Mouse (Mus musculus): ENCODE data around the gene Msh5. TPM values are rescaled to one million over a fixed set of nuclear protein-coding genes. Genes with fewer than 3 reads are reported as not detected.
"Not testable (repeated sequence)": the region's sequence is repeated elsewhere in the genome, so short reads cannot be mapped to it uniquely, and the experiment has no call there.

Gene Msh5
- polyA plus RNA-seq, 1 experiment, result 10.9 TPM

- peaks cover 52% of the 10 kb centered on the region for H3K4me1 ChIP-seq
- no peaks in the 10 kb centered on the region for H3K27me3 ChIP-seq (replicated peaks)
These were observed 39.1 kb downstream of the Msh5 start for GRCm38 (mm10) chr17:35007387-35007991.

GRCm38 (mm10) chr17:35005902-35006301, 40.6 kb downstream of the Msh5 start:
- H3K4me3 ChIP-seq (replicated peaks); H3K9me3 ChIP-seq; H3K27me3 ChIP-seq (replicated peaks): not testable (repeated sequence)
- Histone ChIP-seq H3K4me1 (peaks cover 51% of the 10 kb centered on the region), H3K36me3 (replicated peaks; ENCODE audit: low read length) (peaks cover 71% of the 10 kb centered on the region)

More at GRCm38 (mm10) chr17:35007387-35007991, 39.1 kb downstream of the Msh5 start:
- TF ChIP-seq GATA1 (IDR thresholded peaks at IDR 0.05; ENCODE audit: borderline replicate concordance, low read length) (no peak), FLI1 (IDR thresholded peaks at IDR 0.05; ENCODE audit: low read length) (no peak)
- H3K36me3 ChIP-seq (replicated peaks; ENCODE audit: low read length), result peaks cover 87% of the 10 kb centered on the region
- H3K9me3 ChIP-seq, result no peaks in the 10 kb centered on the region
- no peak overlapping the region for H3K4me3 ChIP-seq (replicated peaks)

DNA sequence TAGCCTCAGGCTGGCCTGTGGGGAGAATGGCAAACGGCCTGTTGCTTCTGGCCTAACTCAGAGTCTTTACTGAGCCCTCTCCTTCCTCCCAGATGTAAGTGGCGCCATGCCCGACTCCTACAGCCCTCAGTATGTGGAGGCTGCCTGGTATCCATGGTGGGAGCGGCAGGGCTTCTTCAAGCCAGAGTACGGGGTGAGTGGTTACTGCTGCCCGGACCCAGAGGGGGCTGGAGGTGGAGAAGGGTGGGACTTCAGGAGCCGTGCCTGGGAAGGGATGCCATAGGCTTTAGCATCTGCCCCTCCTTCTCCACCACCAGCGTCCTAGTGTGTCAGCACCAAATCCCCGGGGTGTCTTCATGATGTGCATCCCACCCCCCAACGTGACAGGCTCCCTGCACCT, 41.4 kb downstream of the Msh5 start:
- Histone ChIP-seq H3K4me3 (replicated peaks) (peak overlapping the region; percentile 12), H3K9me3 (no peaks in the 10 kb centered on the region), H3K36me3 (replicated peaks; ENCODE audit: low read length) (peaks cover 63% of the 10 kb centered on the region), H3K4me1 (peaks cover 51% of the 10 kb centered on the region), H3K27me3 (replicated peaks) (no peaks in the 10 kb centered on the region)
- TF ChIP-seq GATA1 (IDR thresholded peaks at IDR 0.05; ENCODE audit: borderline replicate concordance, low read length) (no peak), FLI1 (IDR thresholded peaks at IDR 0.05; ENCODE audit: low read length) (no peak)

- Histone ChIP-seq H3K4me3 (replicated peaks) (no peak overlapping the region), H3K36me3 (replicated peaks; ENCODE audit: low read length) (peaks cover 56% of the 10 kb centered on the region), H3K4me1 (peaks cover 60% of the 10 kb centered on the region), H3K27me3 (replicated peaks) (no peaks in the 10 kb centered on the region), H3K9me3 (no peaks in the 10 kb centered on the region)
- no peak for TF ChIP-seq GATA1 (IDR thresholded peaks at IDR 0.05; ENCODE audit: borderline replicate concordance, low read length)
- no peak for TF ChIP-seq FLI1 (IDR thresholded peaks at IDR 0.05; ENCODE audit: low read length)
These were observed 42.3 kb downstream of the Msh5 start for GRCm38 (mm10) chr17:35004075-35004717.

DNA sequence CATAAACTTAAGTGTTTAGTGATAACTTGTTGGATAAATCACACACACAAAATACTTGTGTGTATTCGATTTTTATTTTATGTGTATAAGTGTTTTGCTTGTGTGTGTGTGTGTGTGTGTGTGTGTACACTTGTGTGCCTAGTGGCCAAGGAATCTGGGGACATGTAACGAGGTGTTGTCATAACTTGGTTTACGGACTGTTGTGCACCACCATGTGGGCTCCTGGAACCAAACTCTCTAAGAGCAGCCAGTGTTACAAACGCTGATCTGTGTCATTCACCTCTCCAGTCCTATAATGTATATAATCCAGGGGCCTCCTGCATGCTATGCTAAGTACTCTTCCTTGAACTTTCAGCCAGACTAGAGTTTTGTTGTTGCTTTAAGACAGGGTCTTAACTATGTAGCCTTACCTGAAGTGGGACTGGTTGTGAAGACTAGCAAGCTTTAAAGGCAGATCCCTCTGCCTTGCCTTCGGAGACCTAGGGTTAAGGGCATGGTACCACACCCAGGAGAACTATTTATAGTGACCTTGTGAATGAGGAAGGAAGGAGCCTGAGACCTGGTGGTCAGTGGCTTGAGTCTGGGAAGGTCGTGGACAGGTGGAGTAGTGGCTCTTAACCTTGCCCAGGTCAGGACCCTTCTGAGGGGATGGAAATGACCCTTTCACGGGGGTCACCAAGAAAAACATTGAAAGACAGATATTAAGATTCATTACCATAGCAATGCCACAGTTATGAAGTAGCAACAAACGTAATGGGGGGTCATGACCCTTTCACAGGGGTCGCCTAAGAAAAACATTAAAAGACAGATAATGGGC, 43.3 kb downstream of the Msh5 start:
- TF ChIP-seq GATA1 (IDR thresholded peaks at IDR 0.05; ENCODE audit: borderline replicate concordance, low read length) (no peak), FLI1 (IDR thresholded peaks at IDR 0.05; ENCODE audit: low read length) (no peak)
- H3K4me3 ChIP-seq (replicated peaks), result peak overlapping the region; percentile 46
- peaks cover 68% of the 10 kb centered on the region for H3K4me1 ChIP-seq
- H3K9me3 ChIP-seq, result no peaks in the 10 kb centered on the region
- H3K36me3 ChIP-seq (replicated peaks; ENCODE audit: low read length), result peaks cover 56% of the 10 kb centered on the region
- no peaks in the 10 kb centered on the region for H3K27me3 ChIP-seq (replicated peaks)

DNA sequence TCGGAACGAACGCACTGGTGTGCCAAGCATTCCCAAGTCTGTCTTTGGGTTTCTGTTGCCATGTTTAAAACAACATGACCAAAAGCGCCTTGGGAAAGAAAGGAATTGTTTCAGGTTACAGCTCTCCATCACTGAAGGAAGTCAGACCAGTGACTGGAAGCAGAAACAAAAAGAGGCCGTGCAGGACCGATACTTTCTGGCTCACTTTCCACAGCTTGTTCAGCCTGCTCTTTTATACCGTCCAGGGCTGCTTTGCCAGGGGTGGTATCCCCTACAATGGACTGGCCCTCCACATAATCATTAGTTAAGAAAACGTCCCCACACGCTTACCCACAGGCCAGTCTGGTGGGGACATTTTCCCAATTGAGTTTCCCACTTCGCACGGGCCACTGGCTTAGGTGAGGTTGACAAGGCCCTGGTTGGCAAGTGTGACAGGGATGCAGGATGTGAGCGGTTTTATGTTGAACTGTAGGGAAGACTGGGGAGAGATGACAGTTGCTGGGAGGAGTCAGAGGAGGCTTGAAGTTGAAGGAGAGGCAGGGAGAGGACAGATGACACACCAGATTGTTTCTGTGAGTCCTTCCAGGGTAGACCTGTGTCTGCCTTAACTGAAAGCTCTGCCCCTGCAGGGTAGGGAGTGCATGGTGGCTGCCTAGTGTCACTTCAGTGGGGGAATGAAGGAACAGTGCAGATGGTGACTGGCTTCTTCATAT, 44.2 kb downstream of the Msh5 start:
- peaks cover 56% of the 10 kb centered on the region for H3K36me3 ChIP-seq (replicated peaks; ENCODE audit: low read length)
- no peaks in the 10 kb centered on the region for H3K27me3 ChIP-seq (replicated peaks)
- peaks cover 70% of the 10 kb centered on the region for H3K4me1 ChIP-seq
- H3K4me3 ChIP-seq (replicated peaks), result peak overlapping the region; percentile 100
- H3K9me3 ChIP-seq, result no peaks in the 10 kb centered on the region
- no peak for TF ChIP-seq GATA1 (IDR thresholded peaks at IDR 0.05; ENCODE audit: borderline replicate concordance, low read length)
- no peak for TF ChIP-seq FLI1 (IDR thresholded peaks at IDR 0.05; ENCODE audit: low read length)

DNA sequence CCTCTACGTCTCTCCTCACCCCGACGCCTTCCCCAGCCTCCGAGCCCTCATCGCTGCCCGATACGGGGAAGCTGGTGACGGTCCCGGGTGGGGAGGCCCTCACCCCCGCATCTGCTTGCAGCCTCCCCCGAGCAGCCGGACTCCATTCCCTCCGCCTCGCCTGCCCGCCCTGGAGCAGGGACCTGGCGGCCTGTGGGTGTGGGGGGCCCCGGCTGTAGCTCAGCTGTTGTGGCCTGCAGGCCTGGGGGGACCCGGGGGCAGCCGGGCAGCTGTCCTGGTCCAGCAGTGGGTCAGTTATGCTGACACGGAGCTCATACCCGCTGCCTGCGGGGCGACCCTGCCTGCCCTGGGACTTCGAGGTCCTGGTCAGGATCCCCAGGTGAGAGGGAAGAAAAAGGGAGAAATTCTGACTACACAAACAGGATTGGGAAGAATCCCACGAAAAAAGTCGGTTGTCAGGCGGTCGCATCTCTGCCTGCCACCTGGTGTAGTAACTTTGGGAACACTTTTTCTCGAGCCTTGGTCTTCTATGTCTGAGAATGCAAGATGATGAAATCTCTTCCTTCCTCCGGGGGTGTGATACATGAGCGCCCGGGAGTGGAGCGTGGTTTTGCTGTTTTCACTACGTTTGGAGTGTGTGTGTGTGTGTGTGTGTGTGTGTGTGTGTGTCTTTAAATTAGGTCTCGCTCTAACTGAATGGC, 44.9 kb downstream of the Msh5 start:
- Histone ChIP-seq H3K27me3 (replicated peaks) (no peaks in the 10 kb centered on the region), H3K9me3 (no peaks in the 10 kb centered on the region), H3K36me3 (replicated peaks; ENCODE audit: low read length) (peaks cover 56% of the 10 kb centered on the region), H3K4me1 (peaks cover 74% of the 10 kb centered on the region), H3K4me3 (replicated peaks) (peak overlapping the region; percentile 100)
- TF ChIP-seq GATA1 (IDR thresholded peaks at IDR 0.05; ENCODE audit: borderline replicate concordance, low read length), result no peak
- no peak for TF ChIP-seq FLI1 (IDR thresholded peaks at IDR 0.05; ENCODE audit: low read length)

- Histone ChIP-seq H3K4me3 (replicated peaks) (peak within 1 kb of the TSS; percentile 100), H3K4me1 (peaks cover 78% of the 10 kb centered on the region), H3K9me3 (no peaks in the 10 kb centered on the region), H3K36me3 (replicated peaks; ENCODE audit: low read length) (peaks cover 56% of the 10 kb centered on the region), H3K27me3 (replicated peaks) (no peaks in the 10 kb centered on the region)
- TF ChIP-seq GATA1 (IDR thresholded peaks at IDR 0.05; ENCODE audit: borderline replicate concordance, low read length) (no peak), FLI1 (IDR thresholded peaks at IDR 0.05; ENCODE audit: low read length) (peak; percentile 51; the same call in 1 of the 2 replicates)
These were observed 45.7 kb downstream of the Msh5 start, which contains the start of gene Vars for GRCm38 (mm10) chr17:35000717-35001451. Vars (plus strand) TSS chr17:35000987.

- peak overlapping the region; percentile 100 for H3K4me3 ChIP-seq (replicated peaks)
- peaks cover 71% of the 10 kb centered on the region for H3K4me1 ChIP-seq
- H3K36me3 ChIP-seq (replicated peaks; ENCODE audit: low read length), result peaks cover 48% of the 10 kb centered on the region
- not testable (repeated sequence) for H3K9me3 ChIP-seq; H3K27me3 ChIP-seq (replicated peaks)
These were observed 46.5 kb downstream of the Msh5 start for GRCm38 (mm10) chr17:34999871-35000716.

Data from megakaryocyte, embryonic 14.5 days (primary cell).